Mouse (Mus musculus) large intestine, adult 2 months (tissue): ENCODE measurements at regions not wholly inside any gene's neighbourhood (a gene's known extent, or its start where the extent isn't known, plus 50 kb on each side); places are given as distances from the start of the nearest gene placed in this dataset.

Experiments used
- DNase-seq: peaks from one replicate; pipeline ENCODE4 v3.0.0-alpha.2; 2012; ENCODE audit warnings: low read depth, low spot score
- WGBS: fragments of 180-500 bp; shearing (Covaris S2); methylation state at CpG from one replicate; pipeline ENCODE4 v1.1.7; 2018; 5-methylcytosine and 5-hydroxymethylcytosine counted together

DNA sequence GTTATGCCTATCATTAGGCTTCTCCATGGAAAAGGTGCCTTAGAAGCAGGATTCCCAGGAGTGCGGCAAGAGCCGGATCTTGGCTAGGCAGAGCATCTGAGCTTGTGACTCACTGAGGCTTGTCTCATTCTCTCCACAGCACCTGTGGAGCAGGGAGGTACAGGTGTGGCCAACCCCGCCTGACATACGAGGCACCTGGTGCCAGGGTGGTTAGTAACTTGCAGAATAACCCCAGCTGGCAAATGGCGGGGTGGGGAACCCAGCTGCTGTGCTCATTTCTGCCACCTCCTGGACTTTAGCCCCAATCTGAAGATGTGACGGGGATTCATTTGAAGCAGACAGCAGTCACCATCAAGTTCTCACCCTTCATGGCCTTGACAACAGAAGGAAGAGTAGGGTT, 96.2 kb downstream of the Pdgfra start:
- DNase-seq: peak; percentile 58
- 36% methylated on average over 6 of the region's 6 CpGs for WGBS

DNA sequence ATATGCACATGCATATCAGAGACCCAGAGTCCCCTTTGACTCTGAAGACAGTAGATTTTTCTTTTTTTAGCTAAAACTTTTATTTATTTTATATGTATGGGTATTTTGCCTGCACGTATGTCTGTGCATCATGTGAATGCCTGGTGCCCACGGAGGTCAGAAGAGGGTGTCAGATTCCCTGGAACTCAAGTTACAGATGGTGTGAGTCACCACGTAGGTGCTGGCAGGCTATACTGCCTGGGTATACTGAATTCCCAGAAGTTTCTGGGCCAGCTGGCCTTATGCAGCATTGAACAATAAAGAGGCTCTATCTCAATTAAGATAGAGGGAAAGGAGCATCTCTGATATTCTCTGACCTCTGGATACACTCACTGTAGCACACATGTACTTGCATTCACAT, 97.6 kb downstream of the Pdgfra start:
- DNase-seq: no peak
- WGBS: 87% methylated on average over 3 of the region's 3 CpGs

DNA sequence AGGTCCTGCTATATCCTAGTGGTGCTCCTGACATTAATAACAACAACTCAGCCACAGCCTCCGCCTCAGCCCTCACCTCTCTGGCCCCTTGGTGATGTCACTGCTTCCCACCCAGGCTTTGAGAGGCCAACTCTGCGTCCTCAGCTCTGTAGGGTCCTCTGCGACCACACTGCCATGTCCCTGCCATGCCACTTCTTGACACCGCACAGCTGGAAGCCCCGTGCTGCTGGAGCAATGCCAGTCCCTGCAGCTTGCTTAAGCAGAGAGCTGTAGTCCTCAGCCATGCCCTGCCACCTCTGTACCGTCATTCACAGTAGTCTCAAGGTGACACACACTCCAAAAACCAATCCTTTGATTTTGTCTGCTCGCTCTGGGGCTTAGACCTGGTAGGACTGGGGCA, 101.3 kb downstream of the Pdgfra start:
- 57% methylated on average over 7 of the region's 7 CpGs for WGBS

DNA sequence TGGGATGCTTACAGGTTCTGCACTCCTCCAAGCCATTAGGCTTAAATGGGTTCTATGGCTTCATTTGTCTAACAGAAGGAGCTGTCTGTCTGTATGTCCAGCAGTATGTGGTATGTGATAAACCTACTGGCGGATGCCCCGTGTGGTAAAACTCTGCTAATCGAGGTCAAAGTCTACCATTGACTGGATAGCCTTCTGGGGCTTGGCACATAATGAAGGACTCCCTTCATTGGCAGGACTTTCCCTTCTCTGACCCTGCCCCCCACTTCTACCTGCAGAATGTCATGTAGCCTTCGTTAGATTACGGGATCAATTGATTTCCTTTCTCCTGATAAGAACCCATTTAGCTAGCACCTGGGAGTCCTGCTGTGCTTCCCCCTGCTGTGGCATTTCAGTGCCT, 101.7 kb downstream of the Pdgfra start:
- 28% methylated on average over 5 of the region's 5 CpGs for WGBS
- peak; percentile 13 for DNase-seq

More for the DNA sequence above, 101.3 kb downstream of the Pdgfra start:
- DNase-seq: no peak

DNA sequence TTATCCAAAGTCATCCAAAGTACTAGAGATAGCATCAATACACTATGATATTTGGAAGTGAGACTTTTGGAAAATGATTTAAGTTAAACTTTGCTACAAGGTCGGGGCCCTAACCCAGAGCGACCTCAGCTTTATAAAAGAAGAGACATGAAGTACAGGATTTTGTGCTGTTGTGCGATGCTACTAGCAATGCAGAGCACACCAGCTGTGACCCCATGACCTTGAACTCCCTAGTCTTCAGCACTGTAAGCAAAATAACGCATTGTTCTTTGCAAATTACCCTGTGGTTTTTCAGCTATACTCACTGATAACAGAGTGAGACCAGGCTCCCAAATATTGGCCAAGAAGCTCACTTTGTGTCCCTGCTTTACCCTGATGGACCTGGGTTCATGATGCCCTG, 104.1 kb downstream of the Pdgfra start:
- no peak for DNase-seq
- 87% methylated on average over 4 of the region's 4 CpGs for WGBS

DNA sequence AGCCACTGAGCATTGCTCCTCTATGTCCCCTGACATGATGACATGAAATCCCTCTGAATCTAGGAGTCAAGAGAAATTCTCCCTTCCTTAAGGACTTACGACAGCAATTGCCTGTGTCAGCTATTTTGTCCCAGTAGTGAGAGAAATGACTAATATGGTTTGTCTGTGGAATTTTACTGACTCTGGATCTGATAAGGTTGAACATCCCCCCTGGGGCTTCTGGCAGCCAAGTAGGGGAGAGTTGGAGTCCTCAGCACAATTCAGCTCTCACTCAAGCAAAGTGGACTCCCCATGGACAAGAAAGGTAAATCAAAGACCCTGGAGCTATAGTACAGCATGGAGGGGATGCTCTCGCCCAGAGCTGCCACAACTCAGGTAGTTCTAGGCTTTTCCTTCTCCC, 105.0 kb downstream of the Pdgfra start:
- DNase-seq: no peak
- 88% methylated on average over 2 of the region's 2 CpGs for WGBS

DNA sequence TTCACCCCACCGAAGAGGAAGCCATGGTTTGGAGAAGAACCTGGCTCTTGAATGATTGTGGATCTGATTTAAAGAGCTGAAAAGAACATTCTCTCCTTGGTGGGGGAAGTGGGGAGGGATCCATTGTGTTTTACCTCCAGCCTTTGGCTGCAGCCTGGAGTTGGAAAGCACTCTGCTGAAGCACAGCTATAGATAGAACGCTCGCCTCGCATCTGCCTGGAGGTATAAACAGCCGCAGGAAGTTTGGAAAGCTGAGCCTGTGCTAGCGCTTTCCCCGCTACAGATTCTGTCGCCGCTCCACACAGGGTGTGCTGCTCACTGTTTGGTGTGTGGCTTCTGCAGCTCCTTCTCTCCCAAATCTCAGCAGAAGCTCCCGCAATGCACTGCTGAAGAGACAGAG, 108.2 kb downstream of the Pdgfra start:
- 79% methylated on average over 10 of the region's 10 CpGs for WGBS

DNA sequence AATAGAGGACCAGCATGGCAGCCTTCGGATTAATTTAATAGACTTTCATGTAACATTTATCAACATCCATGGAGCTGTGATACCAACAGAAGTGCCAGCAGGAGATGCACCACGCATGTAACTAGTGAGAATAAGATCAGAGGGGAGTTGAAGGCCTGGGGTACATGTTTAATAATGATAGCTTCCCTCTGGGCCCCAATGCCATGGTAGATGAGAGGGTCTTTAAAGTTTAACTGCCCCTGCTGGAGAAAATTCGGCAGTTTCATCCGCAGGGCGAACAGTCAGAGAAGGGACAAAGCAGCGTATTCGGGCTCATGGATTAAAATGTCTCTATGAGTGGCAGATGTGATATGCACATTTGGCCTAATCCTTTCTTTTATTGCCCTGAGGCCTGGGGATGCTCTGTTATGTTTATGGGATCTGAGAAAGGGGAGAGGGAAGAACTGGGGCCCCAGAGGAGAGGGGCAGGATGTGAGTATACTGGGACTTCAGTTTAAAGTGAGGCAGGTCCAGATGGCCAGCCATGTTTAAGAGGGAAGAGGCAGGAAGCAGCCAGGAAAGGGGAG, 114.1 kb downstream of the Pdgfra start:
- DNase-seq: no peak
- 81% methylated on average over 7 of the region's 7 CpGs for WGBS

More for the DNA sequence above, 108.2 kb downstream of the Pdgfra start:
- DNase-seq: no peak

DNA sequence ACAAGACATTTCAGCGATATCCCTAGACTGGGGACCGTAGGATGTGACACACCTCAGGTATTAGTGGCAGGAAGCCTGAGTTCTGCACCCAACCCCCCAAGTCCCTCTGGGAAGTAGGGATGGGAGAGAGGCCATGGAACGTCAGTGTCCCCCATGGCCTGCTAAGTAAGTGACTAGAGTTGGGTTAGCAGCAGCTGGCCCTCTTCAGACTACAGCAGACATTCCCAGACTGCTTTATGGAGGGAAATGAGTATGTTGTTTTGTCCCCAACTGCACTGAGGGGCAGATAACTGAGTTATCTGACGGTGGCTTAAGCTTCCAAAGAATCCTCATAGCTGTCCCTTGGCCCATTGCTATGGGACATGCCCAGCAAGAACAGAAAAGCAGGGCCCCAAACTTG, 114.8 kb downstream of the Pdgfra start:
- WGBS: 72% methylated on average over 4 of the region's 4 CpGs
- DNase-seq: no peak

DNA sequence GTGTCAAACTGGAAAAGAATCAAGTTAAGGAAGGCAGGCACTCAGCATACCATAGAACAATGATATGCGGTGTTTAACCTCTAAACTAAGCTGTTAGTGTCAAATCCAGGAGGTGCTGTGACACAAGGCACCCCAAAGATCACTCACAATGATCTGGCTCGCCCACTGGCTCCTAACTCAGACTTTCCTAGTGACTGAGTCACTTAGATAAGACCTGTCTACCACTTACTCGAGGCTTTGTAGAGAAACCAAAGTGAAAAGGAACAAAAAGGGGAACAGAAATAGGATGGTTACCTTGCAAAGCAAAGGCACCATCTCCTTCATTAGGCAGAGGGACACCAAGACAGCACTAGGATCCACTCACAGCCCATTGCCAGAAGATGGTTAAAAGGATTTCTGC, 115.7 kb downstream of the Pdgfra start:
- WGBS: 83% methylated on average over 3 of the region's 3 CpGs
- no peak for DNase-seq

DNA sequence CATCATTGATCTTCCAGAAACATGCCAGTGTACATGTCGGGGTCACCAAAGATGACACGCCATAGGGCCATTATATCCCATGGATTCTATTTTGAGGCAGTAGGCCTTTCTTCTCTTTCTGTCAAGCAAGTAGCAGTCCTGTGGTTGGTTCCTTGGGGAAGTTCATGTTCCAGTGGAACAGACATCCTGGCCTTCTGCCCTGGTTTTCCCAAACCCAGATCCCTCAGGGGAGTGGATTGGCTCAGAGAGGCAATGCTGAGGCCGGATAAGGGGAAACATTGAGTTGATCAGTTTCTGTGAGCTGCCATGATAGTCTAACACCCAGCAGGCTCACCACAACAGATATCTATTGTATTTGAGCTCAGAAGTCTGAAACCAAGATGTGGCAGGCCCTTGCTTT, 125.9 kb downstream of the Pdgfra start:
- 95% methylated on average over 3 of the region's 3 CpGs for WGBS
- DNase-seq: no peak

DNA sequence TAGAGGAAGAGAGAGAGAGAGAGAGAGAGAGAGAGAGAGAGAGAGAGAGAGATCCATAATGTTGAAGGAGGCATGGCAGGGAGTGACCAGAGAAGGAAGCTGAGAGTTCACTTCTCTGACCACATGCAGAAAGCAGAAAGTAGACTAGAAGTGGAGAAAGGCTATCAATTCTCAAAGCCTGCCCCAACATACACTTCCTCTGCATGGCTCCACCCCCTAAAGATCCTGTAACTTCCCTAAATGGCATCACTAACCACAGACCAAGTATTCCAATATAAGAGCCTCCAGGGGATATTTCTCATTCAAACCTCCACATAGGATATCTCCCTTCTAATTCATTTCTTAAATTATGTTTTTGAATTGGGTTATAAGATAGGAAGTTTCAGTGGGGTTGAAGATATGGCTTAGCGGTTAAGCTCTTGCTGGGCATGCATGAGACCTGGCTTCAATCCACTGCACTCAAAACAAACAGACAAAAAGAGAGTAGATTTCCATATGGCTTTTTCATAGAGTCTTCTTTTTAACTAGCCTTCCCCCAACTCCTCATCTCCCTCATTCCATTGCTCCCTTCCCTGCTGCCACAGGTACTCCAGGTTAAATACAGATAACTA, 127.6 kb downstream of the Pdgfra start:
- DNase-seq: no peak
- WGBS: 89% methylated on average over 1 of the region's 1 CpGs

DNA sequence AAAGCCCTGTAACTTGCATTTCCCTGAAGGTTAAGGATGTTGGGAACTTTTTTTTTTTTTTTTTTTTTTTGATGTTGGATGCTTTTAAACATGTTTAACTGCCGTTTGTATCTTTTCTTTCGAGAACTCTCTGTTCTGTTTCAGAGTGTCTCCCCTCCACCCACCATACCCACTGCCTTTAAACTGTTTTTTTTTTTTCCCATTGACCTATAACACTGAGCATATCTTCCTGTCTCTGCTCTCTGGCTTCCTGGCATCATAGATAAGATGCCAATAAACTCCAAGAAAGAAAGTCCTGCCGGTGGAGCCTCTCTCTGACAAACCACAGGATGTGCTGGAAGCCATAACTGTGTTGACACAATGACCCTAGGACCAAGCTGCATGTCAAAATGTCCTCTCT, 128.6 kb downstream of the Pdgfra start:
- WGBS: 45% methylated on average over 3 of the region's 3 CpGs
- no peak for DNase-seq

DNA sequence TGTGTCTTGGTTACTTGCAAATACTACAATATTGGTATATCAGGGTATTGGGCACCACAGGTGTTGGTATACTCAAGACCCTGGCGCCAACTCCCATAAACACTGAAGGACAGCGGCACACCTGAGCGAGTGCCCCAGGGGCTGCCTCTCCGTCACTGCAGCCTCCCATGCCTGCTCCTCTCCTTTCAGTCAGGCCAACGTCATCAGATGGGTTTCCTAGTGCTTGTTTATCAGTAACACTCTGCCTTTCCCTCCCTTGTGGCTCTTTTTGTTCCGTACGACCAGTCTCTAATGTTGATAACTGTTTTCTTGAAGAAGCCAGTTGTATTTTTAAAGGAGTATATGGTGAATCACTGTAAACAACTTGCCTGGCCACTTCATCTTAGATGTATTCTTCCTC, 129.4 kb downstream of the Pdgfra start:
- no peak for DNase-seq
- WGBS: 86% methylated on average over 7 of the region's 7 CpGs

DNA sequence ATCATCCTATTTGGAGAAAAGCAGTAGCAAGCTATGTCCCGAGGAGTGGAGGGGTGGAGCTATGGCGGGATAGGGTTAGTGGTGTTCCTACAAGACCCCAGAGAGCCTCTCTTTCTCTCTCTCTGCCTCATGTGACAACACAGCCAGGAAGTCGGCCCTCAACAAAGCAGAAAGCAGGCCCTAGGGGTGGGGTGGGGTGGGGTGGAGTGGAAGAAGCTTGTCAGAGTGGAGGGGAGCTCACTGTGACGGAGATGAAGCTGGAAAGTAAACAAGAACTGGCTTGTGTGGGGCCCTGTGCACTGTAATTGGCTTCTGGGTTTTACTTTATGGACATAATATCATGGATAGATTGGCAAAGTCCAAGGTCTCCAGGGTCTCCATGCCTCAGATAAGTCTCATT, 130.5 kb downstream of the Pdgfra start:
- no peak for DNase-seq
- 25% methylated on average over 4 of the region's 4 CpGs for WGBS

DNA sequence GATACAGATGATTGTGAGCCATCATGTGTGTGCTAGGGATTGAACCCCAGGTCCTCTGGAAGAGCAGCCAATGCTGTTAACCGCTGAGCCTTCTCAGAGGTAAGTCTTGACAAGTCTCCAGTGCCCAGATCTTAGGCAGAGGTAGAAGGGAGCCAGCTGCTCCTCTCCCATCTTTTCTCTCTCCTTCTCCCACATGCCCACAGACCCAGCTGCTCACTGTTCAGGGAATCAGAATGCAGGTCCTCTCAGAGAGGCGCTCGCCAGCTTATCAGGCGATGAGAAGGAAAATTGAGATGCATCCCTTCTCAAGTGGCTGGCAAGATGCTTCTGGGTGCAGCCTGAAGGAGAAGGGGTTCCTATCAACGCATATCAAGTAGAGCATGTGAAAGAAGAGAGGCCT, 131.7 kb downstream of the Pdgfra start:
- DNase-seq: no peak
- WGBS: 88% methylated on average over 5 of the region's 5 CpGs

DNA sequence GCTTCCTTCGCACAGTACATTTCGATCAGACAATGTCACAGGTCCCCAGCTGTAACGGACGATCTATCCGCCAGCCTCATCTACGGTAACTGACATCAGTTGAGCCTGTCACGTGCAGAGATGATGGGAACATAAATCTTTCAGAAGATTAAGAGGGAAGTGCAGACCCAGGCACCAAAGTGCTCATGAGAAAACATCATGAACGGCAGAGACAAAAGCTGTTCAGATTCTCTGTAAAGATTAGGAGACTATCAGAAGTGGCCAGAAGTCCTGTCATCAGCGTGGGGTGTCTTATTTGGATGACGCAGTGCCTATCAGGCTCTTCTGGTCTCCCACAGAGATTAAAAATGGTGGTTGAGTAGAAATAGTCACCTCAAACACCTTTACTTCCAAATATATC, 133.9 kb downstream of the Pdgfra start:
- DNase-seq: no peak
- WGBS: 67% methylated on average over 10 of the region's 10 CpGs

DNA sequence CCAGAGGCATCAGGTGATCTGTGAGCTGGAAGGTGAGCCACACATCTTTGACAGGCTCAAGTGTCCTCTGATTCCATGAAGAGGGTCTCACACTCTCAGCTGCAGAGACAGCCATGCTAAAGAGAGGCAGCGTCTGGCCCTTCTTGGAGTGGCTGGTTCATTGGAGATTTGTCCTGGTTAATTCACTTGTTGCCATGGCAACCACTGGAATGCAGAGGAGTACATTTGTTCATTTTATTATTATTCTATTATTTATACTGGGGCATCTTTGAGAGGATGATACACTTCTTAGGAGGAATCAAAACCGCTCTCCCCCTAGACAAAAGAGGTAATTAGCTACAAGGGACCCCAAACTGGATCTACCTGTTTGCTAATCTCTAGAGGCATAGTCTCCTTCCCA, 143.6 kb downstream of the Pdgfra start:
- WGBS: 71% methylated on average over 2 of the region's 2 CpGs
- no peak for DNase-seq

DNA sequence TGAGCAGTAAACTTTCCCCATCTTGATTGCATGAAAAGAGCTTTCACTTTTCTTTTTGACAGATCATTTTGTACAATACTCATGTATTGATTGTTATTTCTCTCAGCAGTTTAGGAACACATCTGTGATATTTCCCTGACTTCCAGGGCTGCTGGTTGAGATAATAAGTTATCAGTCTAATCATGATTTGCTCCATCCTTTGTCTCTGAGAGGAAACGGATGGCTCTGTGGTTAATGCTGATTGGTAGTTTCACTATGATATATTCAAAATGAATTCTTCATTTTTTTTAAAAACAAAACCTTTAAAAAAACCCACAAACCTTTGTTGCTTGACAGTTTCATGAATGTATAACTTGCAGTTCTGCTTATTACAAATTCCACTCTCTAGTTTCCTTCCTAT, 160.8 kb downstream of the Pdgfra start:
- DNase-seq: no peak
- 83% methylated on average over 1 of the region's 1 CpGs for WGBS

DNA sequence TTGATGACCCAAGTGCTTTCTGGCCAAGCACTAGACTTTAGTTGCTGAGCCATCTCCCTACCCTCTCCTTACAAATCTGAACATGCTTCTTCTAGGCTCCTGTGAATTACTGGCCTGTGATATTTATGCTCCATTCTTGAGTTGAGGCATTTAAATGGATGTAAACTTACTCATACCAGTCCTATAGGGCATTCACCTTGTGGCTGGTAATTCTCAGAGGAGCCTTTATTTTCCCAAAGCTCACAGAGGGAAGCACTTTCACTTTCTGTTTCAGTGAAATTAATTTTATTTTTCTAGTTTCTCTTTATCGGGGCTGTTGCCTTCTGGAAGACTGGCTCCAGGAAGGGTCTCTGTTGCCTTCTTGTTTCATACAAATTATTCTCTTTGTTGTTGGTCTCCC, 163.9 kb downstream of the Pdgfra start:
- 10% methylated on average over 1 of the region's 1 CpGs for WGBS
- DNase-seq: no peak

DNA sequence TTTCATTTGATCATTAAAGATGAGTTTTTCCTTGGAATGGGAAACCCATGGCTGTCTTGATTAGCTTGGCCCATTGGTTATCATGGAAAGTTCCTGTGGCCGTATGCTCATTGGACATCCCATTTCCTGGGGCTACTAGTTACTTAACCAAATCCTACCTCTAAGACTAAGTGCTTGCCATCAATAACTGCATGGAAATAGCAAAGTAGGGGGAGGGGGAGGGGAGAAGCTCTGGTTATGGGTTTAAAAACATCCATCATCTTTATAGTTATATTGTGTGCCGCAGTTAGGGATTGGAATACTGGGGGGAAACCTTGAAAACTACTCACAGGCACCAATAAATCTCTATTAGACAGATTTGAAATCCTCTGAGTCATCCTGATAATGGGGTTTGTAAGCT, 168.4 kb downstream of the Pdgfra start:
- no peak for DNase-seq
- WGBS: 86% methylated on average over 2 of the region's 2 CpGs

DNA sequence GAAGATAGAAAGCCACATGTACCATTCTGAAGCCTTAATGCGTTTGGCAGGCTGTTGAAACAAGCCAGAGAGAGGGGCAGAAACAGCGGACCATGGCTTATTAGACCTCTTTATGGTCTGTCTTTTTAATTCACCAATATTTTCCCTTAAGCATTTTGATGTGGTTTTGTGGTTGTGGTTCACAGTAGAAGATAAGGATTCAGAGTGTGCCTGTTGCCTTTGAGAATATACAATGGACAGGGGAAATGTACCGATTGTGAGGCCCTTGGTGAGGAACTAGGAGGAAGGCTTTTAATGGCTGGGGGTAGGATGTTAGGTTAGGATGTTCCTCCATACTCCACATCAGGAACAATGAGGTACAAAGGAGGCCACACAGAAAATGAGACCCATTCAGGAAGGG, 182.0 kb downstream of the Pdgfra start:
- 82% methylated on average over 3 of the region's 3 CpGs for WGBS
- no peak for DNase-seq
